Mouse (Mus musculus): ENCODE measurements around the gene Poll. TPM values are rescaled to one million over a fixed set of nuclear protein-coding genes. Genes with fewer than 3 reads are reported as not detected.
A peak's percentile ranks its signal among the peaks of the same experiment; 100 is the strongest.

Poll gene
- polyA plus RNA-seq, 1 experiment from 2014 or later = 5.8 TPM

- Histone ChIP-seq H3K4me2 (replicated peaks; ENCODE audit: low read depth) (no peak overlapping the region), H3K36me3 (ENCODE audit: control insufficient read depth, insufficient read depth) (peaks cover 38% of the 10 kb centered on the region), H3K27me3 (replicated peaks; ENCODE audit: control insufficient read depth, insufficient read depth, low read length) (no peaks in the 10 kb centered on the region), H3K9me3 (ENCODE audit: control insufficient read depth) (no peaks in the 10 kb centered on the region), H3K4me3 (ENCODE audit: low read depth, low read length) (no peak overlapping the region), H3K4me1 (replicated peaks; ENCODE audit: control insufficient read depth, insufficient read depth, low read length) (peaks cover 16% of the 10 kb centered on the region; the same call in 1 of the 2 replicates), H3K27ac (ENCODE audit: low read depth, low read length) (no peak overlapping the region), H3K9ac (ENCODE audit: low read depth, low read length) (no peak overlapping the region)
- 54% methylated on average over 7 of the region's 7 CpGs for WGBS
- 0 out of 2 replicates have a peak, but pooled peaks have one; percentile 20 for ATAC-seq
- no peak for TF ChIP-seq CTCF (IDR thresholded peaks at IDR 0.05; ENCODE audit: low read depth)
Measured at GRCm38 (mm10) chr19:45574339-45574898, 14.1 kb upstream of the Poll start.

GRCm38 (mm10) chr19:45573861-45574267 lies 13.5 kb upstream of the Poll start:
- Histone ChIP-seq H3K27me3 (replicated peaks; ENCODE audit: control insufficient read depth, insufficient read depth, low read length) (no peaks in the 10 kb centered on the region), H3K4me3 (ENCODE audit: low read depth, low read length) (no peak overlapping the region), H3K9me3 (ENCODE audit: control insufficient read depth) (no peaks in the 10 kb centered on the region), H3K4me2 (replicated peaks; ENCODE audit: low read depth) (no peak overlapping the region), H3K9ac (ENCODE audit: low read depth, low read length) (no peak overlapping the region), H3K4me1 (replicated peaks; ENCODE audit: control insufficient read depth, insufficient read depth, low read length) (peaks cover 16% of the 10 kb centered on the region; the same call in 1 of the 2 replicates), H3K36me3 (ENCODE audit: control insufficient read depth, insufficient read depth) (peaks cover 34% of the 10 kb centered on the region), H3K27ac (ENCODE audit: low read depth, low read length) (no peak overlapping the region)
- peak; percentile 57 for ATAC-seq
- peak; percentile 97 for TF ChIP-seq CTCF (IDR thresholded peaks at IDR 0.05; ENCODE audit: low read depth)
- 29% methylated on average over 6 of the region's 6 CpGs for WGBS

GRCm38 (mm10) chr19:45573033-45573432 lies 12.7 kb upstream of the Poll start:
- Histone ChIP-seq H3K4me1 (replicated peaks; ENCODE audit: control insufficient read depth, insufficient read depth, low read length) (peaks cover 16% of the 10 kb centered on the region; the same call in 1 of the 2 replicates), H3K27me3 (replicated peaks; ENCODE audit: control insufficient read depth, insufficient read depth, low read length) (no peaks in the 10 kb centered on the region), H3K9me3 (ENCODE audit: control insufficient read depth) (no peaks in the 10 kb centered on the region), H3K27ac (ENCODE audit: low read depth, low read length) (no peak overlapping the region), H3K4me3 (ENCODE audit: low read depth, low read length) (no peak overlapping the region), H3K9ac (ENCODE audit: low read depth, low read length) (no peak overlapping the region), H3K36me3 (ENCODE audit: control insufficient read depth, insufficient read depth) (peaks cover 27% of the 10 kb centered on the region; the same call in 1 of the 2 replicates), H3K4me2 (replicated peaks; ENCODE audit: low read depth) (no peak overlapping the region)
- no peak for TF ChIP-seq CTCF (IDR thresholded peaks at IDR 0.05; ENCODE audit: low read depth)
- WGBS = 81% methylated on average over 6 of the region's 6 CpGs
- ATAC-seq = no peak

- no peaks in the 10 kb centered on the region for H3K27me3 ChIP-seq (replicated peaks; ENCODE audit: control insufficient read depth, insufficient read depth, low read length)
- no peak overlapping the region for H3K4me3 ChIP-seq (ENCODE audit: low read depth, low read length)
- H3K9ac ChIP-seq (ENCODE audit: low read depth, low read length) = no peak overlapping the region
- ATAC-seq = no peak
- H3K9me3 ChIP-seq (ENCODE audit: control insufficient read depth) = no peaks in the 10 kb centered on the region
- H3K27ac ChIP-seq (ENCODE audit: low read depth, low read length) = no peak overlapping the region
- H3K4me2 ChIP-seq (replicated peaks; ENCODE audit: low read depth) = no peak overlapping the region
- no peaks in the 10 kb centered on the region for H3K4me1 ChIP-seq (replicated peaks; ENCODE audit: control insufficient read depth, insufficient read depth, low read length)
- 61% methylated on average over 14 of the region's 14 CpGs for WGBS
- TF ChIP-seq CTCF (IDR thresholded peaks at IDR 0.05; ENCODE audit: low read depth) = no peak
- H3K36me3 ChIP-seq (ENCODE audit: control insufficient read depth, insufficient read depth) = peaks cover 8% of the 10 kb centered on the region; the same call in 1 of the 2 replicates
Measured at GRCm38 (mm10) chr19:45567367-45567766, 7.0 kb upstream of the Poll start.

- no peak for ATAC-seq
- Histone ChIP-seq H3K9ac (ENCODE audit: low read depth, low read length) (no peak overlapping the region), H3K4me3 (ENCODE audit: low read depth, low read length) (no peak overlapping the region), H3K27ac (ENCODE audit: low read depth, low read length) (no peak overlapping the region), H3K4me1 (replicated peaks; ENCODE audit: control insufficient read depth, insufficient read depth, low read length) (no peaks in the 10 kb centered on the region), H3K36me3 (ENCODE audit: control insufficient read depth, insufficient read depth) (peaks cover 4% of the 10 kb centered on the region; the same call in 1 of the 2 replicates), H3K27me3 (replicated peaks; ENCODE audit: control insufficient read depth, insufficient read depth, low read length) (no peaks in the 10 kb centered on the region), H3K4me2 (replicated peaks; ENCODE audit: low read depth) (no peak overlapping the region), H3K9me3 (ENCODE audit: control insufficient read depth) (no peaks in the 10 kb centered on the region)
- 70% methylated on average over 15 of the region's 15 CpGs for WGBS
- TF ChIP-seq CTCF (IDR thresholded peaks at IDR 0.05; ENCODE audit: low read depth) = no peak
Measured at GRCm38 (mm10) chr19:45565925-45566715, 5.8 kb upstream of the Poll start.

GRCm38 (mm10) chr19:45554136-45554535 lies 6.2 kb downstream of the Poll start:
- ATAC-seq = no peak
- TF ChIP-seq CTCF (IDR thresholded peaks at IDR 0.05; ENCODE audit: low read depth) = no peak
- Histone ChIP-seq H3K9ac (ENCODE audit: low read depth, low read length) (no peak overlapping the region), H3K27ac (ENCODE audit: low read depth, low read length) (no peak overlapping the region), H3K9me3 (ENCODE audit: control insufficient read depth) (no peaks in the 10 kb centered on the region), H3K36me3 (ENCODE audit: control insufficient read depth, insufficient read depth) (peaks cover 22% of the 10 kb centered on the region), H3K4me3 (ENCODE audit: low read depth, low read length) (no peak overlapping the region), H3K4me2 (replicated peaks; ENCODE audit: low read depth) (no peak overlapping the region), H3K4me1 (replicated peaks; ENCODE audit: control insufficient read depth, insufficient read depth, low read length) (no peaks in the 10 kb centered on the region), H3K27me3 (replicated peaks; ENCODE audit: control insufficient read depth, insufficient read depth, low read length) (no peaks in the 10 kb centered on the region)
- 89% methylated on average over 11 of the region's 11 CpGs for WGBS

Data from intestine, postnatal 0 days (tissue).